Mouse (Mus musculus): ENCODE data around the gene H13.

GRCm38 (mm10) chr2:152742435-152742834 lies 73.2 kb downstream of the H13 start:
- no peak for TF ChIP-seq USF2 (conservative IDR thresholded peaks at IDR 0.05; ENCODE audit: low read depth, low read length)
- peak; percentile 18 to 77; a peak in 2 of 4 replicates for TF ChIP-seq CTCF (conservative IDR thresholded peaks at IDR 0.05 in 1 of 2, IDR thresholded peaks at IDR 0.05 in 1 of 2; ENCODE audit: low read depth in 2 of 2, low read length in 2 of 2)
- TF ChIP-seq KAT2A (IDR thresholded peaks at IDR 0.05; ENCODE audit: insufficient replicate concordance, low read length), result no peak
- 0 out of 2 replicates have a peak, but pooled peaks have one; percentile 15 for TF ChIP-seq TCF12 (IDR thresholded peaks at IDR 0.05; ENCODE audit: low read depth, low read length)
- TF ChIP-seq NELFE (IDR thresholded peaks at IDR 0.05; ENCODE audit: low read depth, low read length), result no peak
- no peak for TF ChIP-seq ZC3H11A (IDR thresholded peaks at IDR 0.05; ENCODE audit: low read depth, low read length)
- no peak for TF ChIP-seq EP300 (IDR thresholded peaks at IDR 0.05; ENCODE audit: low read length)
- TF ChIP-seq RAD21 (IDR thresholded peaks at IDR 0.05; ENCODE audit: low read depth, low read length), result peak; percentile 50
- no peak for TF ChIP-seq MAZ (IDR thresholded peaks at IDR 0.05; ENCODE audit: low read depth, low read length)
